ENCODE assay signal across 28 mouse cellular contexts in genomic region chr10:95544004-95544403, GRCm38 (mm10). TPM values are rescaled to one million over a fixed set of nuclear protein-coding genes. Genes with fewer than 3 reads are reported as not detected.
DNase-seq lines count a peak whose midpoint lies in the region; ATAC-seq and TF ChIP-seq lines count a peak whose summit lies in the region.
"Had no signal": no experiment of that assay in that cellular context is flagged by ENCODE, and none has a peak within 500 bp of the region (broad histone marks: within the 10 kb centered on the region; RNA-seq: fewer than 3 reads in every experiment).

No protein-coding gene starts in this region.

- no peak overlapping the region for H3K4me2 ChIP-seq in heart, embryonic 15.5 days
- H3K4me2 ChIP-seq in myocyte (ENCODE audit: low read depth), result peak overlapping the region; percentile 37
- H3K4me2 ChIP-seq: hindbrain, embryonic 13.5 days; liver, embryonic 15.5 days; neural tube, embryonic 13.5 days; stomach, embryonic 15.5 days had no signal

- H3K27me3 ChIP-seq in heart, embryonic 15.5 days, result no peaks in the 10 kb centered on the region
- H3K27me3 ChIP-seq in myocyte (ENCODE audit: control insufficient read depth, insufficient read depth, insufficient read length), result no peaks in the 10 kb centered on the region
- H3K27me3 ChIP-seq: CH12.LX; hindbrain, embryonic 13.5 days; liver, embryonic 15.5 days; neural tube, embryonic 13.5 days; stomach, embryonic 15.5 days had no signal

- no peak overlapping the region for H3ac ChIP-seq in myocyte (ENCODE audit: control insufficient read depth, insufficient read length)

- no peak for TF ChIP-seq CTCF in layer of hippocampus, adult 2 months (conservative IDR thresholded peaks at IDR 0.05)
- TF ChIP-seq CTCF in cortical plate, adult 2 months (IDR thresholded peaks at IDR 0.05; ENCODE audit: extremely low read depth, insufficient read depth, low read length), result no peak

- no peak; the same call in 1 of the 2 replicates for ATAC-seq in heart, embryonic 15.5 days (replicated peaks; ENCODE audit: insufficient number of reproducible peaks, insufficient read depth, low FRiP score, low read depth)
- ATAC-seq: forebrain, embryonic 16.5 days had no signal

- no peak overlapping the region for H3K4me3 ChIP-seq in heart, embryonic 15.5 days
- no peak overlapping the region for H3K4me3 ChIP-seq in layer of hippocampus, adult 2 months
- no peak overlapping the region for H3K4me3 ChIP-seq in cortical plate, adult 2 months (ENCODE audit: insufficient read depth, low read length)
- no peak overlapping the region for H3K4me3 ChIP-seq in myocyte
- H3K4me3 ChIP-seq: embryonic facial prominence, embryonic 10.5 days; forebrain, embryonic 10.5 days; heart, adult 2 months; hindbrain, embryonic 13.5 days; limb, embryonic 10.5 days; liver, embryonic 15.5 days; neural tube, embryonic 13.5 days; stomach, embryonic 15.5 days had no signal

- TF ChIP-seq POLR2A in cortical plate, adult 2 months (IDR thresholded peaks at IDR 0.05; ENCODE audit: extremely low read depth, insufficient read depth, low read length), result no peak
- no peak for TF ChIP-seq POLR2A in myocyte (IDR thresholded peaks at IDR 0.05; ENCODE audit: insufficient read length, low read depth)

- H3K4me1 ChIP-seq in heart, embryonic 15.5 days (replicated peaks), result peaks cover 16% of the 10 kb centered on the region
- H3K4me1 ChIP-seq in cortical plate, adult 2 months (ENCODE audit: control insufficient read depth, insufficient read depth, low read length), result peaks cover 10% of the 10 kb centered on the region
- H3K4me1 ChIP-seq: embryonic facial prominence, embryonic 10.5 days; forebrain, embryonic 10.5 days; hindbrain, embryonic 13.5 days; limb, embryonic 10.5 days; neural tube, embryonic 13.5 days; stomach, embryonic 15.5 days had no signal

- DNase-seq in heart, postnatal 4 days, result no peak
- DNase-seq in layer of hippocampus, adult 2 months (ENCODE audit: low spot score in 2 of 2), result no peak
- DNase-seq in layer of hippocampus, postnatal 25 days (ENCODE audit: extremely low spot score in 1 of 2, low spot score in 1 of 2), result no peak
- DNase-seq in cerebellum, adult 18-20 months, result no peak
- DNase-seq: adrenal gland, postnatal 10 days; B cell, adult 2 months; cerebellum, adult 8-10 months; gastrocnemius, postnatal 14 days; heart, postnatal 14 days; layer of hippocampus, adult 9-11 months; liver; lung, postnatal 4 days; midbrain, embryonic 14.5 days; right cerebral cortex, postnatal 4 days; thymus, postnatal 36 days had no signal

- H3K79me2 ChIP-seq in myocyte (ENCODE audit: control insufficient read depth, insufficient read depth), result peaks cover 19% of the 10 kb centered on the region

- no peak overlapping the region for H3K9ac ChIP-seq in heart, embryonic 15.5 days
- H3K9ac ChIP-seq: hindbrain, embryonic 13.5 days; liver, embryonic 15.5 days; neural tube, embryonic 13.5 days; stomach, embryonic 15.5 days had no signal

- H3K9me3 ChIP-seq in heart, embryonic 15.5 days (replicated peaks), result no peaks in the 10 kb centered on the region
- H3K9me3 ChIP-seq: embryonic facial prominence, embryonic 10.5 days; forebrain, embryonic 10.5 days; hindbrain, embryonic 13.5 days; limb, embryonic 10.5 days; liver, embryonic 15.5 days; neural tube, embryonic 13.5 days; stomach, embryonic 15.5 days had no signal

- peak overlapping the region; percentile 25; the same call in 1 of the 2 replicates for H3K27ac ChIP-seq in heart, embryonic 15.5 days
- peak overlapping the region; percentile 32; the same call in 1 of the 2 replicates for H3K27ac ChIP-seq in layer of hippocampus, adult 2 months
- peak overlapping the region; percentile 59; the same call in 1 of the 2 replicates for H3K27ac ChIP-seq in cortical plate, adult 2 months (ENCODE audit: insufficient read depth, low read length)
- H3K27ac ChIP-seq: embryonic facial prominence, embryonic 10.5 days; forebrain, embryonic 10.5 days; heart, adult 2 months; hindbrain, embryonic 13.5 days; limb, embryonic 10.5 days; liver, embryonic 15.5 days; neural tube, embryonic 13.5 days; stomach, embryonic 15.5 days had no signal

- peaks cover 46% of the 10 kb centered on the region for H3K36me3 ChIP-seq in heart, embryonic 15.5 days
- peaks cover 24% of the 10 kb centered on the region for H3K36me3 ChIP-seq in myocyte (ENCODE audit: control insufficient read depth, insufficient read depth)

TF ChIP-seq in myocyte, 11 proteins besides CTCF, POLR2A, EP300 and RAD21:
- TF ChIP-seq TCF12 (IDR thresholded peaks at IDR 0.05; ENCODE audit: insufficient read depth, poor library complexity, severe bottlenecking) (no peak), TCF3 (IDR thresholded peaks at IDR 0.05; ENCODE audit: insufficient read length, low read depth) (no peak), E2F4 (IDR thresholded peaks at IDR 0.05; ENCODE audit: insufficient read depth) (no peak), REST (IDR thresholded peaks at IDR 0.05; ENCODE audit: insufficient read depth, insufficient read length) (no peak), POLR2AphosphoS2 (IDR thresholded peaks at IDR 0.05; ENCODE audit: insufficient read length, low read depth) (no peak), CEBPB (IDR thresholded peaks at IDR 0.05; ENCODE audit: insufficient read depth, poor library complexity, severe bottlenecking) (no peak), MYOG (IDR thresholded peaks at IDR 0.05; ENCODE audit: control insufficient read depth in 1 of 3, insufficient read depth in 1 of 3, insufficient read length in 2 of 3, low read depth in 2 of 3) (no peak), MAX (IDR thresholded peaks at IDR 0.05; ENCODE audit: low read depth) (no peak), SRF (IDR thresholded peaks at IDR 0.05; ENCODE audit: control insufficient read depth, insufficient read length, low read depth) (no peak), USF1 (IDR thresholded peaks at IDR 0.05; ENCODE audit: low read depth) (no peak), MYOD1 (IDR thresholded peaks at IDR 0.05; ENCODE audit: control insufficient read depth in 1 of 3, insufficient read length in 2 of 3, low read depth in 2 of 3) (no peak)

RNA-seq across cellular contexts. Expression of gene Nudt4, which starts 19.9 kb away (rescaled TPM):
- polyA plus RNA-seq in heart, embryonic 15.5 days (2015; fragmentation: Nextera tagmentation; extraction: Ambion mirVana), result 68.7 and 71.6 TPM in 2 replicates
- total RNA-seq in heart, postnatal 4 days (2021), result 100 to 1,000 TPM; 201 to 218 TPM
- 10 to 100 TPM; 59.6 to 65.6 TPM for total RNA-seq in layer of hippocampus, adult 2 months (2021)
- total RNA-seq in layer of hippocampus, postnatal 25 days (2021), result 10 to 100 TPM; 84.4 to 90.5 TPM
- 115 and 116 TPM in 2 replicates for polyA plus RNA-seq in cortical plate, adult 2 months (2012; rRNA removed)
- 36.8 TPM for polyA plus RNA-seq in myocyte (2012; fragmentation: generic; extraction: Trizol)

RNA-seq across cellular contexts. Expression of gene Ube2n, which starts 29.1 kb away (rescaled TPM):
- polyA plus RNA-seq in heart, embryonic 15.5 days (2015; fragmentation: Nextera tagmentation; extraction: Ambion mirVana), result 231 and 245 TPM in 2 replicates
- total RNA-seq in heart, postnatal 4 days (2021), result 100 to 1,000 TPM; 143 to 146 TPM
- 100 to 1,000 TPM; 182 to 188 TPM for total RNA-seq in layer of hippocampus, adult 2 months (2021)
- 100 to 1,000 TPM; 186 to 197 TPM for total RNA-seq in layer of hippocampus, postnatal 25 days (2021)
- polyA plus RNA-seq in cortical plate, adult 2 months (2012; rRNA removed), result 174 and 179 TPM in 2 replicates
- polyA plus RNA-seq in myocyte (2012; fragmentation: generic; extraction: Trizol), result 157 TPM

RNA-seq across cellular contexts. Expression of gene Mrpl42, which starts 42.3 kb away (rescaled TPM):
- 484 and 664 TPM in 2 replicates for polyA plus RNA-seq in heart, embryonic 15.5 days (2015; fragmentation: Nextera tagmentation; extraction: Ambion mirVana)
- 100 to 1,000 TPM; 284 to 300 TPM for total RNA-seq in heart, postnatal 4 days (2021)
- total RNA-seq in layer of hippocampus, adult 2 months (2021), result 10 to 100 TPM; 71.7 to 74.5 TPM
- total RNA-seq in layer of hippocampus, postnatal 25 days (2021), result 10 to 100 TPM; 77.2 to 77.9 TPM
- polyA plus RNA-seq in cortical plate, adult 2 months (2012; rRNA removed), result 143 and 161 TPM in 2 replicates
- polyA plus RNA-seq in myocyte (2012; fragmentation: generic; extraction: Trizol), result 177 TPM
